Mouse (Mus musculus) neural tube, embryonic 13.5 days (tissue): Measurements from ENCODE around the gene Eif6. TPM values are rescaled to one million over a fixed set of nuclear protein-coding genes. Genes with fewer than 3 reads are reported as not detected.
A peak's percentile ranks its signal among the peaks of the same experiment; 100 is the strongest.

Source experiments
- ATAC-seq: fragments of 200-750 bp; cut with Nextera tagmentation; 2 replicates; pipeline ENCODE4 v1.8.0; 2017; ENCODE audit warnings: low read depth, mild to moderate bottlenecking, moderate TSS enrichment, moderate library complexity
- H3K27ac ChIP-seq: fragments of 300-500 bp; sonication (generic); replicated peaks from 2 replicates; pipeline ENCODE4 v1.5.1; 2015; ENCODE audit warnings: moderate library complexity, mild to moderate bottlenecking, inconsistent platforms
- H3K27me3 ChIP-seq: fragments of 300-500 bp; sonication (generic); 2 replicates; pipeline ENCODE4 v1.6.1; 2015; ENCODE audit warnings: mild to moderate bottlenecking, inconsistent platforms
- H3K36me3 ChIP-seq: fragments of 300-500 bp; sonication (generic); 2 replicates; pipeline ENCODE4 v1.6.1; 2015; ENCODE audit warnings: mild to moderate bottlenecking, inconsistent platforms
- H3K4me1 ChIP-seq: fragments of 300-500 bp; sonication (generic); replicated peaks from 2 replicates; pipeline ENCODE4 v1.6.1; 2015; ENCODE audit warnings: inconsistent platforms
- H3K4me2 ChIP-seq: fragments of 300-500 bp; sonication (generic); 2 replicates; pipeline ENCODE4 v1.6.1; 2015; ENCODE audit warnings: inconsistent platforms, mild to moderate bottlenecking, moderate library complexity
- H3K4me3 ChIP-seq: fragments of 300-500 bp; sonication (generic); 2 replicates; pipeline ENCODE4 v1.5.1; 2015; ENCODE audit warnings: mild to moderate bottlenecking, inconsistent platforms
- H3K9ac ChIP-seq: fragments of 300-500 bp; sonication (generic); 2 replicates; pipeline ENCODE4 v1.6.1; 2015; ENCODE audit warnings: moderate library complexity, mild to moderate bottlenecking, inconsistent platforms
- H3K9me3 ChIP-seq: fragments of 300-500 bp; sonication (generic); 2 replicates; pipeline ENCODE4 v1.6.1; 2016; ENCODE audit warnings: inconsistent platforms
- WGBS: fragments of 180-500 bp; shearing (Covaris S2); methylation state at CpG from one replicate; pipeline ENCODE4 v1.1.7; 2015; 5-methylcytosine and 5-hydroxymethylcytosine counted together
- polyA plus RNA-seq: library from polyadenylated mRNA; unstranded; fragments of >200 nt; fragmentation: Nextera tagmentation; extraction: Ambion mirVana; gene quantifications from 2 replicates; pipeline ENCODE4 v1.2.1, GENCODE M21; 2015

The Eif6 gene
- polyA plus RNA-seq, 1 experiment from 2014 or later = 170 TPM

DNA sequence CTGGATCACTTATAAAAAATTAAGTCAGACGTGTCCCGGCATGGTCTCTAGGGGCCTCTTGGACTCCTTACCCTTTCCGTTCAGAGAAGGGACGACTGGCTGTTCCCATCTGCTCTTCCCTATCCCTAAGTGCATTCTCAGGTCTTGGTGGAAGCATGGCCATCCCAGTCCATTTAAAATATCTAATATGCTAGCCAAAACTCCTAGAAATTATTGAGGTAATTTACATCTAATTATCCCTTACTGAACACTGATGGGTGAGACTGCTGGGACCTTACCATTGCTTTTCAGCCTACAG lies 49.1 kb downstream of the Eif6 start:
- no peaks in the 10 kb centered on the region for H3K9me3 ChIP-seq
- peak overlapping the region; percentile 92 for H3K9ac ChIP-seq
- H3K4me2 ChIP-seq = peak overlapping the region; percentile 69
- 36% methylated on average over 4 of the region's 4 CpGs for WGBS
- peaks cover 50% of the 10 kb centered on the region for H3K4me1 ChIP-seq
- no peaks in the 10 kb centered on the region for H3K36me3 ChIP-seq
- no peak for ATAC-seq
- peak overlapping the region; percentile 81; the same call in 1 of the 2 replicates for H3K4me3 ChIP-seq
- H3K27ac ChIP-seq = peak overlapping the region; percentile 71; the same call in 1 of the 2 replicates
- peaks cover 24% of the 10 kb centered on the region for H3K27me3 ChIP-seq

DNA sequence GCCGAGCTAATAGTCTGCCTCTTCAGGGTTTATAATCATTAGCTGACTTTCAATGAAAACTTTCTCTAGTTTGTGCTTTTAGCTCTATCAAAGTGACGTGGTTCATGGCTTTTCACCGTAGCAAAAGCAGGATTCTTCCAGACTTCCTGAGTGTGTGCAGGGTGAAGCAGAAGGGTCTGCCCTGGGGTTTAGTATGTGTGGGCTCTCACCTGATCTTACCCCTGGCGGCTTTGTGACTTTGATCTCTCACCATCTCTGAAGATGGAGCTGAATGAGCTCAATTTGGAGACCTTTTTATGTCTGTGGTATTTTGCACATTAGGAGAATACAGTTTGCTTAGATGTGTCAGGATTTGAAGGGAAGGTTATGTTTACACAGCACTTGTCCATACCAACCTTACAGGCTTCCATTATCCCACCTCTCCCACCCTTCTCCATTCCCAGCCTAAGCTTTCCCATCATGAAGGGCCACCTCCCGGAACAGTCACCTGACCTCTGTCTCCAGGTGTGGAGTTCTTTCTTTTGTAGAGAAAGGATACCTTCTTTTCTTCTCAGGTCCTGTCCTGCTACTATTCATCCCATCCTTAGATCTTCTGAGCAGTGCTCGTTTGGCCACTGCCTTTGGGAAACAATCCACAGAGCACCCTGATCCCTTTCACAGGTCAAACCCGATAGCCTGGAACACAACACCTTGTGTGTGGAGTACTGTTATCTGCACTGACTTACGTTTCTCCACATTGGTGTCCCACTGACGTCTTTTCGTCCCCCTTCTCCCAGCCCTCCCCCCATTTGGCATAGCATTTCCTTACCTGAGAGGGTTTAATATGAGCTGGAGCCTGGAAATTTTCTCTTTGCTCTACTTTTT lies 49.7 kb downstream of the Eif6 start:
- Histone ChIP-seq H3K4me1 (peaks cover 50% of the 10 kb centered on the region), H3K27ac (peak overlapping the region; percentile 14; the same call in 1 of the 2 replicates), H3K9me3 (no peaks in the 10 kb centered on the region), H3K9ac (peak overlapping the region; percentile 92), H3K27me3 (peaks cover 30% of the 10 kb centered on the region), H3K4me2 (peak overlapping the region; percentile 69), H3K4me3 (peak overlapping the region; percentile 81), H3K36me3 (no peaks in the 10 kb centered on the region)
- WGBS = 70% methylated on average over 10 of the region's 10 CpGs
- ATAC-seq = no peak

DNA sequence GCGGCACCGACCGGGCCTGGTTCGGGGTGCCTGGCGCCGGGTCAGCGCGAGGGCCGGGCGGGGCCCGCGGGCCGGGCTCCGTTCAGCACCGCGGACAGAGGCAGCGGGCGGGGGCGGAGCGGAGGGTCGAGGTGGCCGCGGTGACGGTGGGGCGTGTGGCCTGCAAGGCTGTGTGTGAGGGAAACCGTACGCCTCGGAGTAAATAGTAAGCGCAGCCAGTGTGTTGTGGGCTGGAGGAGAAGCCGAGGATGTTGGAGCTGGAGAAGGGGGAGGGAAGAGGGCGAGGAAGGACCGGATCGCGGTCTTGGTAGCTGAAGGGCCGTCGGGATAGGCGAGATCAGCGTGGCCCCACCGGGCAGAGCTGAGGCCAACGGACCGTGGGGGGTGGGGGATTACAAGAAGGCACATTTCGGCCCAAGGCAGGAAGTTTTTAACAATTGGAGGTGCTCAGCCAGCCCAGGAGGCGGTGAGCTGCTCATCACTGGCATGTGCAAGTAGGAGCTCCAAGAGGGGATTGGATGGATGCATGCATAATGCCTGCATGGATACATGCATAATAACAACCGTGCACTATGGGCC lies 51.0 kb downstream of the Eif6 start:
- H3K36me3 ChIP-seq = no peaks in the 10 kb centered on the region
- H3K27ac ChIP-seq = peak overlapping the region; percentile 93
- peak; percentile 73 for ATAC-seq
- H3K4me3 ChIP-seq = peak overlapping the region; percentile 81
- H3K27me3 ChIP-seq = peaks cover 31% of the 10 kb centered on the region
- H3K4me2 ChIP-seq = peak overlapping the region; percentile 69
- no peaks in the 10 kb centered on the region for H3K9me3 ChIP-seq
- H3K4me1 ChIP-seq = peaks cover 50% of the 10 kb centered on the region
- 1% methylated on average over 43 of the region's 44 CpGs for WGBS
- H3K9ac ChIP-seq = peak overlapping the region; percentile 92

DNA sequence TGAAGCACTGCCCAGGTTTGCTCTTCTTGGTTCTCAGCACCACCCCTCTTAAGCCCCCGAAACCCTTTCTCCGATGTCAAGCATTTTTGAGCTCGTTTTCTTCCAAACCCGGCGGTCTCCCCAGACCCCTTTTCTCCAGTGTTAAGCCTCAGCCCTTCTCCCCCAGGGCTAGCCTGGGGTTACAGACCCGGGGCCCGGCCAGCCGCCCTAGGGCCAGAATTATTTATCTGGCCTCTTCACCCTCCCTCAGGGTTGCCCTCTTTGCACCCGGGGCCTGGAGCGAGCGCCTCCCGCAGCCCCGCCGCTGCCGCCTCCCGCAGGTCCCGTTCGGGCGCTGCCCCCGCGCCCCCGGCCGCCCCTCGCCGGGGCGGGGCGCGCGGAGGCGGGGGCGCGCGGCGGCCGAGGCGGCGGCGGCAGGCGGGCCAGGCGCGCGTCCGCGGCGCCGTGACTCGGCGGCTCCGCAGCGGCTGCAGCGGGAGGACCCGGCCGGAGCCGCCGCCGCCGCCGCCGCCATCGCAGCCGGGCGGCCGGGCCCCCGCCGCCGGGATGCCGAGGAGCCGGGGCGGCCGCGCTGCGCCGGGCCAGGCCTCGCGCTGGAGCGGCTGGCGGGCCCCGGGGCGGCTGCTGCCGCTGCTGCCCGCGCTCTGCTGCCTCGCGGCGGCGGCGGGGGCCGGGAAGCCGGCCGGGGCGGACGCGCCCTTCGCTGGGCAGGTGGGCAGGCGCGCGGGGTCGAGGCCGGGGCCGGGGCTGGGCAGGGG lies 51.6 kb downstream of the Eif6 start, which contains the start of gene Mmp24:
Gene Mmp24, plus strand, starts transcription at position 416 of the 758 bp plus-strand sequence.
- 2% methylated on average over 38 of the region's 100 CpGs for WGBS
- Histone ChIP-seq H3K36me3 (no peaks in the 10 kb centered on the region), H3K27me3 (peaks cover 31% of the 10 kb centered on the region), H3K4me1 (peaks cover 50% of the 10 kb centered on the region), H3K9ac (peak within 1 kb of the TSS; percentile 92), H3K4me3 (peak within 1 kb of the TSS; percentile 81), H3K27ac (peak within 1 kb of the TSS; percentile 93), H3K4me2 (peak within 1 kb of the TSS; percentile 69), H3K9me3 (no peaks in the 10 kb centered on the region)
- no peak for ATAC-seq

DNA sequence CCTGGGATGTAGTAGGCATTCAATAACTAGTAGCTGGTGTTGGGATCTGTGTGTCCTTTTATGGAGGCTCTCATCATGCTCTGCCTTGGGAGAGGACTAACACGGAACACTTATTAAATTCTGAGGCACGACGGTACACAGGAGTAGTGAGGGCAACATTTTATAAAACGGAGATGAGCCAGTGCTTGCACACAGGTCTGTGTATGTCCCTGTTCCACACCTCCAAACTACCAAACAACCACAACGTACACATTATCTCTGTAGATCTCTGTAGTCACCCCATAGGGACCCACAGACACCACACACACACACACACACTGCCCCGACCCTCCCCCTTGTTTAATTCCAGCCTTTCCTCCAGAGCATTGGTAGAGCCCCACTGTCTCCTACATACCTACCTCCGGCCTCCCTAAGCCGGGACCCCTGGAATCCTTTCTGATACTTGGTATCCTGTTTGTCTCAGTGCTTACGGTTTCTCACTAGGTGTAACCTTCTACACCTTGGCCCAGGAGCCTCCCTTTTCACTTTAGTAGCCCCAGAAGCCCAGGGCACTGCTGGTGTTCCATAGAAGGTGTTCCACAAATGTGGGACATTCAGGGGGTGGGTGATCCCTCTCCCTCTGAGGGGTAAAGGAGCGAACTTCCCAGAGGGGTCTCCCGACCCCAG lies 52.3 kb downstream of the Eif6 start:
- H3K4me2 ChIP-seq = peak overlapping the region; percentile 69
- 53% methylated on average over 11 of the region's 11 CpGs for WGBS
- H3K27ac ChIP-seq = no peak overlapping the region
- H3K36me3 ChIP-seq = no peaks in the 10 kb centered on the region
- peaks cover 44% of the 10 kb centered on the region for H3K4me1 ChIP-seq
- no peak overlapping the region; the same call in 1 of the 2 replicates for H3K9ac ChIP-seq
- peaks cover 31% of the 10 kb centered on the region for H3K27me3 ChIP-seq
- peak overlapping the region; percentile 81 for H3K4me3 ChIP-seq
- H3K9me3 ChIP-seq = no peaks in the 10 kb centered on the region
- no peak for ATAC-seq

DNA sequence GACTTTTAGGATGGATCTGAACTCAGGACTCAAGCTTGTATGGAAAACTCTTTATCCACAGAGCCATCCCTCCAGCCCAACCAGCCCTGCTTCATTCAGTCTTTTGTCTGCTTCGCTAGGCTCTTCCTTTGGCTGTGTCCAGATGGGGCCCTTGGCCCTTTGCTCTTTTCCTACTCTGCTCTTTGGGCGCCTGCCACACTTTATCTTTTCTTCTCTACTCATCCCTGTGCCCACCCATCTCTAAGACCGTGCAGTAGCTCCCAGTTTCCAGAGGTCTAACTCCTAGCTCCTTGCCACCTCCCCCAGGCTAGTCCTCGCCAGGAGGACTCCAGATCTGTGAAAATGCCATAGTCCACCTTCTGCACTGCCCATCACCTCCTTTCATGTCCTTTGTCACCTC lies 53.1 kb downstream of the Eif6 start:
- Histone ChIP-seq H3K9me3 (no peaks in the 10 kb centered on the region), H3K27ac (no peak overlapping the region), H3K4me2 (no peak overlapping the region), H3K36me3 (no peaks in the 10 kb centered on the region), H3K4me1 (peaks cover 37% of the 10 kb centered on the region), H3K4me3 (no peak overlapping the region), H3K9ac (no peak overlapping the region), H3K27me3 (peaks cover 31% of the 10 kb centered on the region)
- WGBS = 65% methylated on average over 4 of the region's 4 CpGs
- no peak for ATAC-seq

Other genes with a start within 250 kb of the Eif6 start
- gene Gss, start 234.1 kb downstream of the Eif6 start, polyA plus RNA-seq = 15.4 and 15.8 TPM in 2 replicates
- 0.50 and 0.90 TPM in 2 replicates for gene Myh7b, start 215.7 kb downstream of the Eif6 start, polyA plus RNA-seq
- 164 and 166 TPM in 2 replicates for gene Trpc4ap, start 134.5 kb downstream of the Eif6 start, polyA plus RNA-seq
- 38.9 and 40.3 TPM in 2 replicates for gene Edem2, start 97.5 kb downstream of the Eif6 start, polyA plus RNA-seq
- gene Gm17581, start 91.1 kb downstream of the Eif6 start, polyA plus RNA-seq = not detected in 2 replicates
- 4.5 and 5.1 TPM in 2 replicates for gene Procr, start 75.8 kb downstream of the Eif6 start, polyA plus RNA-seq
- 11.7 and 12.2 TPM in 2 replicates for gene Mmp24, start 51.6 kb downstream of the Eif6 start, polyA plus RNA-seq
- gene BC029722, start 7.5 kb downstream of the Eif6 start, polyA plus RNA-seq = 24.1 and 28.7 TPM in 2 replicates
- 0.56 and 0.63 TPM in 2 replicates for gene Fam83c, start 7.9 kb upstream of the Eif6 start, polyA plus RNA-seq
- gene Uqcc1, start 103.4 kb upstream of the Eif6 start, polyA plus RNA-seq = 69.7 and 73.1 TPM in 2 replicates
- gene Gm15557, start 113.8 kb upstream of the Eif6 start, polyA plus RNA-seq = not detected in 2 replicates
- 1.3 and 2.1 TPM in 2 replicates for gene Gdf5, start 118.4 kb upstream of the Eif6 start, polyA plus RNA-seq
- 13.6 and 18.6 TPM in 2 replicates for gene Cep250, start 129.5 kb upstream of the Eif6 start, polyA plus RNA-seq
- 2.0 and 3.4 TPM in 2 replicates for gene 6430550D23Rik, start 181.1 kb upstream of the Eif6 start, polyA plus RNA-seq
- gene Ergic3, start 181.1 kb upstream of the Eif6 start, polyA plus RNA-seq = 341 and 372 TPM in 2 replicates
- not detected in 2 replicates for gene Fer1l4, start 226.0 kb upstream of the Eif6 start, polyA plus RNA-seq
- gene Spag4, start 238.2 kb upstream of the Eif6 start, polyA plus RNA-seq = 5.6 and 6.4 TPM in 2 replicates